Mouse (Mus musculus): ENCODE measurements around the gene Dmac2. TPM values are rescaled to one million over a fixed set of nuclear protein-coding genes. Genes with fewer than 3 reads are reported as not detected.

The Dmac2 gene
- polyA plus RNA-seq, 1 experiment from 2014 or later: 48.5 TPM

GRCm38 (mm10) chr7:25620101-25620500 is 887 bp downstream of the Dmac2 start:
- no peak for ATAC-seq (ENCODE audit: low FRiP score, low read depth)
- 96% methylated on average over 5 of the region's 5 CpGs for WGBS
- Histone ChIP-seq H3K4me3 (peak overlapping the region; percentile 81), H3K4me2 (peak overlapping the region; percentile 73), H3K4me1 (replicated peaks) (peaks cover 11% of the 10 kb centered on the region), H3K27ac (replicated peaks) (no peak overlapping the region), H3K27me3 (no peaks in the 10 kb centered on the region), H3K9me3 (no peaks in the 10 kb centered on the region), H3K9ac (no peak overlapping the region), H3K36me3 (no peaks in the 10 kb centered on the region)

- WGBS: 94% methylated on average over 11 of the region's 11 CpGs
- no peak for ATAC-seq (ENCODE audit: low FRiP score, low read depth)
- H3K27ac ChIP-seq (replicated peaks): no peak overlapping the region
- H3K4me2 ChIP-seq: no peak overlapping the region
- H3K9ac ChIP-seq: no peak overlapping the region
- H3K4me1 ChIP-seq (replicated peaks): peaks cover 11% of the 10 kb centered on the region
- no peaks in the 10 kb centered on the region for H3K9me3 ChIP-seq
- H3K36me3 ChIP-seq: no peaks in the 10 kb centered on the region
- no peak overlapping the region for H3K4me3 ChIP-seq
- H3K27me3 ChIP-seq: no peaks in the 10 kb centered on the region
Observed at GRCm38 (mm10) chr7:25620751-25621150, 1.5 kb downstream of the Dmac2 start.

- no peak overlapping the region for H3K27ac ChIP-seq (replicated peaks)
- no peaks in the 10 kb centered on the region for H3K36me3 ChIP-seq
- no peaks in the 10 kb centered on the region for H3K9me3 ChIP-seq
- peaks cover 8% of the 10 kb centered on the region for H3K4me1 ChIP-seq (replicated peaks)
- no peak overlapping the region for H3K4me2 ChIP-seq
- no peak overlapping the region for H3K4me3 ChIP-seq
- ATAC-seq (ENCODE audit: low FRiP score, low read depth): no peak
- peaks cover 10% of the 10 kb centered on the region for H3K27me3 ChIP-seq
- no peak overlapping the region for H3K9ac ChIP-seq
- 90% methylated on average over 11 of the region's 11 CpGs for WGBS
Observed at GRCm38 (mm10) chr7:25623857-25624370, 4.7 kb downstream of the Dmac2 start.

GRCm38 (mm10) chr7:25624851-25625250 is 5.6 kb downstream of the Dmac2 start:
- WGBS: 77% methylated on average over 5 of the region's 5 CpGs
- H3K27me3 ChIP-seq: peaks cover 12% of the 10 kb centered on the region
- no peaks in the 10 kb centered on the region for H3K9me3 ChIP-seq
- H3K4me3 ChIP-seq: no peak overlapping the region
- no peaks in the 10 kb centered on the region for H3K36me3 ChIP-seq
- H3K9ac ChIP-seq: no peak overlapping the region
- no peak overlapping the region for H3K27ac ChIP-seq (replicated peaks)
- no peak overlapping the region for H3K4me2 ChIP-seq
- H3K4me1 ChIP-seq (replicated peaks): peaks cover 4% of the 10 kb centered on the region
- ATAC-seq (ENCODE audit: low FRiP score, low read depth): no peak

GRCm38 (mm10) chr7:25625594-25626250 is 6.5 kb downstream of the Dmac2 start:
- no peak for ATAC-seq (ENCODE audit: low FRiP score, low read depth)
- WGBS: 76% methylated on average over 10 of the region's 10 CpGs
- H3K27ac ChIP-seq (replicated peaks): no peak overlapping the region
- peaks cover 12% of the 10 kb centered on the region for H3K27me3 ChIP-seq
- H3K4me1 ChIP-seq (replicated peaks): no peaks in the 10 kb centered on the region; the same call in 1 of the 2 replicates
- no peak overlapping the region for H3K9ac ChIP-seq
- no peaks in the 10 kb centered on the region for H3K9me3 ChIP-seq
- H3K4me2 ChIP-seq: no peak overlapping the region
- H3K36me3 ChIP-seq: peaks cover 5% of the 10 kb centered on the region; the same call in 1 of the 2 replicates
- H3K4me3 ChIP-seq: no peak overlapping the region

- peaks cover 12% of the 10 kb centered on the region; the same call in 1 of the 2 replicates for H3K36me3 ChIP-seq
- no peak within 1 kb of the TSS for H3K27ac ChIP-seq (replicated peaks)
- no peak for ATAC-seq (ENCODE audit: low FRiP score, low read depth)
- H3K4me2 ChIP-seq: peak within 1 kb of the TSS; percentile 47
- peaks cover 12% of the 10 kb centered on the region for H3K27me3 ChIP-seq
- H3K4me3 ChIP-seq: peak within 1 kb of the TSS; percentile 11; the same call in 1 of the 2 replicates
- 23% methylated on average over 29 of the region's 29 CpGs for WGBS
- no peaks in the 10 kb centered on the region; the same call in 1 of the 2 replicates for H3K4me1 ChIP-seq (replicated peaks)
- H3K9me3 ChIP-seq: no peaks in the 10 kb centered on the region
- 0 out of 2 replicates have a peak within 1 kb of the TSS, but pooled peaks have one; percentile 2 for H3K9ac ChIP-seq
Observed at GRCm38 (mm10) chr7:25626509-25627430, 7.6 kb downstream of the Dmac2 start, which contains the start of gene B3gnt8. TSS of gene B3gnt8 (plus strand) at chr7:25626654.

GRCm38 (mm10) chr7:25627431-25628322 is 8.5 kb downstream of the Dmac2 start:
- Histone ChIP-seq H3K27me3 (peaks cover 12% of the 10 kb centered on the region), H3K9me3 (no peaks in the 10 kb centered on the region), H3K9ac (0 out of 2 replicates have a peak overlapping the region, but pooled peaks have one; percentile 2), H3K4me1 (replicated peaks) (no peaks in the 10 kb centered on the region; the same call in 1 of the 2 replicates), H3K4me3 (peak overlapping the region; percentile 11), H3K36me3 (peaks cover 21% of the 10 kb centered on the region; the same call in 1 of the 2 replicates), H3K27ac (replicated peaks) (no peak overlapping the region), H3K4me2 (peak overlapping the region; percentile 47)
- ATAC-seq (ENCODE audit: low FRiP score, low read depth): 0 out of 2 replicates have a peak, but pooled peaks have one; percentile 36
- WGBS: 21% methylated on average over 38 of the region's 38 CpGs

- H3K4me3 ChIP-seq: no peak overlapping the region
- no peaks in the 10 kb centered on the region; the same call in 1 of the 2 replicates for H3K4me1 ChIP-seq (replicated peaks)
- H3K9ac ChIP-seq: no peak overlapping the region
- peaks cover 12% of the 10 kb centered on the region for H3K27me3 ChIP-seq
- ATAC-seq (ENCODE audit: low FRiP score, low read depth): no peak
- no peak overlapping the region for H3K27ac ChIP-seq (replicated peaks)
- H3K36me3 ChIP-seq: peaks cover 26% of the 10 kb centered on the region; the same call in 1 of the 2 replicates
- WGBS: 67% methylated on average over 8 of the region's 8 CpGs
- H3K9me3 ChIP-seq: no peaks in the 10 kb centered on the region
- H3K4me2 ChIP-seq: no peak overlapping the region
Observed at GRCm38 (mm10) chr7:25628323-25628620, 9.1 kb downstream of the Dmac2 start.

- no peak for ATAC-seq (ENCODE audit: low FRiP score, low read depth)
- peaks cover 36% of the 10 kb centered on the region for H3K36me3 ChIP-seq
- WGBS: 82% methylated on average over 5 of the region's 5 CpGs
Observed at GRCm38 (mm10) chr7:25632679-25633078, 13.5 kb downstream of the Dmac2 start.

GRCm38 (mm10) chr7:25636373-25636772 is 17.2 kb downstream of the Dmac2 start:
- ATAC-seq (ENCODE audit: low FRiP score, low read depth): no peak
- Histone ChIP-seq H3K4me2 (no peak overlapping the region), H3K27ac (replicated peaks) (no peak overlapping the region), H3K9me3 (no peaks in the 10 kb centered on the region), H3K4me3 (no peak overlapping the region), H3K36me3 (peaks cover 28% of the 10 kb centered on the region), H3K9ac (no peak overlapping the region), H3K27me3 (no peaks in the 10 kb centered on the region), H3K4me1 (replicated peaks) (no peaks in the 10 kb centered on the region)
- 71% methylated on average over 3 of the region's 3 CpGs for WGBS

More at GRCm38 (mm10) chr7:25632679-25633078, 13.5 kb downstream of the Dmac2 start:
- H3K27ac ChIP-seq (replicated peaks): no peak overlapping the region
- peaks cover 12% of the 10 kb centered on the region for H3K27me3 ChIP-seq
- H3K9ac ChIP-seq: no peak overlapping the region
- no peak overlapping the region for H3K4me3 ChIP-seq
- no peaks in the 10 kb centered on the region; the same call in 1 of the 2 replicates for H3K4me1 ChIP-seq (replicated peaks)
- no peaks in the 10 kb centered on the region for H3K9me3 ChIP-seq
- H3K4me2 ChIP-seq: no peak overlapping the region

- H3K9ac ChIP-seq: no peak overlapping the region
- H3K4me3 ChIP-seq: no peak overlapping the region
- no peak for ATAC-seq (ENCODE audit: low FRiP score, low read depth)
- no peaks in the 10 kb centered on the region for H3K27me3 ChIP-seq
- WGBS: 89% methylated on average over 5 of the region's 5 CpGs
- H3K9me3 ChIP-seq: no peaks in the 10 kb centered on the region
- peaks cover 24% of the 10 kb centered on the region for H3K36me3 ChIP-seq
- no peak overlapping the region for H3K27ac ChIP-seq (replicated peaks)
- no peak overlapping the region for H3K4me2 ChIP-seq
- no peaks in the 10 kb centered on the region for H3K4me1 ChIP-seq (replicated peaks)
Observed at GRCm38 (mm10) chr7:25637099-25637498, 17.9 kb downstream of the Dmac2 start.
